Mouse (Mus musculus) small intestine, adult 2 months (tissue): ENCODE data around the gene Trappc3l. TPM values are rescaled to one million over a fixed set of nuclear protein-coding genes. Genes with fewer than 3 reads are reported as not detected.
"Not testable (repeated sequence)": the region's sequence is repeated elsewhere in the genome, so short reads cannot be mapped to it uniquely, and the experiment has no call there.

ENCODE experiments used
- H3K27ac ChIP-seq: fragments of 200-500 bp; 2 replicates; pipeline ENCODE4 v1.5.1; 2012; ENCODE audit warnings: low read depth, low read length, control low read depth, inconsistent platforms; ENCODE audit not compliant: insufficient read depth
- H3K27me3 ChIP-seq: fragments of 200-500 bp; 2 replicates; pipeline ENCODE4 v1.6.1; 2012; ENCODE audit warnings: mild to moderate bottlenecking, moderate library complexity, low read length, inconsistent platforms; ENCODE audit not compliant: control insufficient read depth, insufficient read depth
- H3K36me3 ChIP-seq: fragments of 200-500 bp; 2 replicates; pipeline ENCODE4 v1.6.1; 2012; ENCODE audit warnings: mild to moderate bottlenecking, low read length, control low read depth, inconsistent platforms; ENCODE audit not compliant: control insufficient read depth, insufficient read depth
- H3K4me1 ChIP-seq: fragments of 200-500 bp; 2 replicates; pipeline ENCODE4 v1.6.1; 2012; ENCODE audit warnings: low read length, inconsistent platforms, mixed read lengths; ENCODE audit not compliant: control insufficient read depth, insufficient read depth, insufficient read length
- H3K4me3 ChIP-seq: fragments of 200-500 bp; 2 replicates; pipeline ENCODE4 v1.5.1; 2012; ENCODE audit warnings: low read depth, mild to moderate bottlenecking, control low read depth, inconsistent platforms, low read length, moderate library complexity
- CTCF ChIP-seq: fragments of 200-500 bp; IDR thresholded peaks from 2 replicates; pipeline ENCODE4 v1.5.1; 2012; ENCODE audit warnings: low read depth, mild to moderate bottlenecking, control low read depth, inconsistent platforms, low read length, moderate library complexity, mixed read lengths; ENCODE audit not compliant: insufficient replicate concordance, insufficient read length; ENCODE audit errors: extremely low read depth
- POLR2A ChIP-seq: fragments of 200-500 bp; IDR thresholded peaks from 2 replicates; pipeline ENCODE4 v1.6.1; 2012; ENCODE audit warnings: low read depth, mild to moderate bottlenecking, control low read depth, inconsistent platforms, low read length, moderate library complexity
- WGBS: fragments of 180-500 bp; shearing (Covaris S2); methylation state at CpG from one replicate; pipeline ENCODE4 v1.1.7; 2018; 5-methylcytosine and 5-hydroxymethylcytosine counted together
- polyA plus RNA-seq: library from polyadenylated mRNA; depleted of rRNA; stranded (reverse); fragments of >200 nt; gene quantifications from 2 replicates; pipeline ENCODE4 v1.2.3, GENCODE M21; 2012; rRNA removed

Trappc3l gene
- polyA plus RNA-seq = not detected in 2 replicates

- 83% methylated on average over 3 of the region's 3 CpGs for WGBS
- Histone ChIP-seq H3K27me3 (no peaks in the 10 kb centered on the region), H3K4me1 (peaks cover 2% of the 10 kb centered on the region; the same call in 1 of the 2 replicates), H3K4me3 (no peak within 1 kb of the TSS), H3K27ac (no peak within 1 kb of the TSS), H3K36me3 (no peaks in the 10 kb centered on the region)
- TF ChIP-seq CTCF (no peak), POLR2A (no peak)
Observed at GRCm38 (mm10) chr10:34037401-34037800, at the start of gene Trappc3l. Trappc3l (plus strand) TSS chr10:34037597.

GRCm38 (mm10) chr10:33996686-33997085 lies 40.7 kb upstream of the Trappc3l start:
- H3K36me3 ChIP-seq = peaks cover 38% of the 10 kb centered on the region
- not testable (repeated sequence) for H3K4me1 ChIP-seq, H3K27ac ChIP-seq, H3K27me3 ChIP-seq, H3K4me3 ChIP-seq
- WGBS = 93% methylated on average over 6 of the region's 8 CpGs

- H3K4me3 ChIP-seq = no peak overlapping the region
- H3K4me1 ChIP-seq = no peaks in the 10 kb centered on the region
- peaks cover 42% of the 10 kb centered on the region for H3K36me3 ChIP-seq
- H3K27ac ChIP-seq = no peak overlapping the region
- TF ChIP-seq POLR2A (no peak), CTCF (no peak)
- no peaks in the 10 kb centered on the region for H3K27me3 ChIP-seq
Observed at GRCm38 (mm10) chr10:33998397-33998796, 39.0 kb upstream of the Trappc3l start.

GRCm38 (mm10) chr10:34012581-34012980 lies 24.8 kb upstream of the Trappc3l start:
- H3K4me1 ChIP-seq = no peaks in the 10 kb centered on the region
- no peak for TF ChIP-seq POLR2A
- no peak for TF ChIP-seq CTCF

GRCm38 (mm10) chr10:34013241-34013640 lies 24.2 kb upstream of the Trappc3l start:
- Histone ChIP-seq H3K27ac (no peak overlapping the region), H3K36me3 (peaks cover 11% of the 10 kb centered on the region), H3K4me3 (no peak overlapping the region), H3K4me1 (peaks cover 2% of the 10 kb centered on the region; the same call in 1 of the 2 replicates), H3K27me3 (no peaks in the 10 kb centered on the region)
- WGBS = 88% methylated on average over 2 of the region's 2 CpGs
- no peak for TF ChIP-seq POLR2A
- TF ChIP-seq CTCF = no peak

More at GRCm38 (mm10) chr10:34012581-34012980, 24.8 kb upstream of the Trappc3l start:
- Histone ChIP-seq H3K36me3 (peaks cover 12% of the 10 kb centered on the region), H3K27me3 (no peaks in the 10 kb centered on the region), H3K27ac (no peak overlapping the region), H3K4me3 (no peak overlapping the region)
- 93% methylated on average over 4 of the region's 4 CpGs for WGBS

GRCm38 (mm10) chr10:34018746-34019301 lies 18.6 kb upstream of the Trappc3l start:
- no peaks in the 10 kb centered on the region for H3K27me3 ChIP-seq
- H3K27ac ChIP-seq = peak overlapping the region; percentile 74
- WGBS = under 1% methylated on average over 21 of the region's 21 CpGs
- peak overlapping the region; percentile 93 for H3K4me3 ChIP-seq
- TF ChIP-seq POLR2A (no peak), CTCF (no peak)
- peaks cover 4% of the 10 kb centered on the region; the same call in 1 of the 2 replicates for H3K4me1 ChIP-seq
- no peaks in the 10 kb centered on the region for H3K36me3 ChIP-seq

- H3K4me3 ChIP-seq = peak within 1 kb of the TSS; percentile 93
- WGBS = under 1% methylated on average over 82 of the region's 82 CpGs
- TF ChIP-seq POLR2A = peak; percentile 46
- TF ChIP-seq CTCF = no peak
Observed at GRCm38 (mm10) chr10:34019302-34020075, 17.9 kb upstream of the Trappc3l start, which contains the start of gene Rwdd1. Rwdd1 (minus strand) TSS chr10:34019624.

More at GRCm38 (mm10) chr10:34019302-34020075, 17.9 kb upstream of the Trappc3l start, which contains the start of gene Rwdd1:
- Histone ChIP-seq H3K4me1 (peaks cover 4% of the 10 kb centered on the region; the same call in 1 of the 2 replicates), H3K27ac (peak within 1 kb of the TSS; percentile 81), H3K27me3 (no peaks in the 10 kb centered on the region), H3K36me3 (no peaks in the 10 kb centered on the region)
